Mouse (Mus musculus) hindbrain, embryonic 15.5 days (tissue): ENCODE measurements around the gene Dapk1. TPM values are rescaled to one million over a fixed set of nuclear protein-coding genes. Genes with fewer than 3 reads are reported as not detected.

Experiments used
- ATAC-seq: fragments of 200-750 bp; cut with Nextera tagmentation; 2 replicates; pipeline ENCODE4 v1.8.0; 2017; ENCODE audit warnings: low read depth, moderate number of reproducible peaks, moderate TSS enrichment; ENCODE audit not compliant: low FRiP score
- H3K27ac ChIP-seq: fragments of 300-500 bp; sonication (generic); replicated peaks from 2 replicates; pipeline ENCODE4 v1.5.1; 2015; ENCODE audit warnings: mild to moderate bottlenecking, inconsistent platforms
- H3K27me3 ChIP-seq: fragments of 300-500 bp; sonication (generic); 2 replicates; pipeline ENCODE4 v1.6.1; 2015; ENCODE audit warnings: control low read depth, inconsistent platforms
- H3K36me3 ChIP-seq: fragments of 300-500 bp; sonication (generic); 2 replicates; pipeline ENCODE4 v1.6.1; 2015; ENCODE audit warnings: control low read depth, inconsistent platforms
- H3K4me1 ChIP-seq: fragments of 300-500 bp; sonication (generic); replicated peaks from 2 replicates; pipeline ENCODE4 v1.6.1; 2015; ENCODE audit warnings: control low read depth, inconsistent platforms
- H3K4me2 ChIP-seq: fragments of 300-500 bp; sonication (generic); 2 replicates; pipeline ENCODE4 v1.6.1; 2015; ENCODE audit warnings: moderate library complexity, mild to moderate bottlenecking, inconsistent platforms
- H3K4me3 ChIP-seq: fragments of 300-500 bp; sonication (generic); 2 replicates; pipeline ENCODE4 v1.5.1; 2015; ENCODE audit warnings: mild to moderate bottlenecking, inconsistent platforms
- H3K9ac ChIP-seq: fragments of 300-500 bp; sonication (generic); 2 replicates; pipeline ENCODE4 v1.6.1; 2015; ENCODE audit warnings: inconsistent platforms
- H3K9me3 ChIP-seq: fragments of 300-500 bp; sonication (generic); 2 replicates; pipeline ENCODE4 v1.6.1; 2016; ENCODE audit warnings: control low read depth, inconsistent platforms
- WGBS: fragments of 180-500 bp; shearing (Covaris S2); methylation state at CpG from one replicate; pipeline ENCODE4 v1.1.7; 2015; 5-methylcytosine and 5-hydroxymethylcytosine counted together
- polyA plus RNA-seq: library from polyadenylated mRNA; unstranded; fragments of >200 nt; fragmentation: Nextera tagmentation; extraction: Ambion mirVana; gene quantifications from 2 replicates; pipeline ENCODE4 v1.2.1, GENCODE M21; 2015

Gene Dapk1
- polyA plus RNA-seq, 1 experiment from 2014 or later: 42.6 TPM

GRCm38 (mm10) chr13:60707541-60708468 is 106.1 kb downstream of the Dapk1 start:
- Histone ChIP-seq H3K4me1 (peaks cover 8% of the 10 kb centered on the region; the same call in 1 of the 2 replicates), H3K4me3 (no peak overlapping the region), H3K36me3 (no peaks in the 10 kb centered on the region), H3K27me3 (no peaks in the 10 kb centered on the region), H3K9me3 (no peaks in the 10 kb centered on the region), H3K4me2 (no peak overlapping the region), H3K27ac (peak overlapping the region; percentile 47), H3K9ac (no peak overlapping the region)
- WGBS: 53% methylated on average over 16 of the region's 16 CpGs
- ATAC-seq: peak; percentile 52; the same call in 1 of the 2 replicates

DNA sequence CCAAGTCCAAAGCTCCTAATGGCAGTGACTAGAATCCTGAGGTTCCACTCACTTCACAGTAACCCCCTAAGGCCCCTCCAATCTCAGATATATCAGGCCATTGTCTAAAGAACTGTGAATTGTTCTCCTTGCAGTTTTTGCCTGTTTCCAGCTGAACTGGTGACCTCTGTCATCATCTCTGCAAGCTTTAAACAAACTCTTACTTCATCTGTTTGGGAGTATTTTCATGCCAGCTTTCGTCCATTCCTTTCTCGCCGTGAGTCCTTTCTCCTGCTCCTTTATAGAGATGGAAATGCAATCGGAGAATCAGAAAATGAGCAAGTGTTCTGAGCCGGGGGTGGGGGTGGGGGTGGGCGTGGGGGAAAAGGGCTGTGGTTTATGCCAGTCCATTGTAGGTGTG is 107.4 kb downstream of the Dapk1 start:
- no peak overlapping the region for H3K9ac ChIP-seq
- H3K27ac ChIP-seq: no peak overlapping the region
- ATAC-seq: no peak
- no peak overlapping the region for H3K4me3 ChIP-seq
- no peaks in the 10 kb centered on the region for H3K36me3 ChIP-seq
- no peaks in the 10 kb centered on the region for H3K9me3 ChIP-seq
- no peak overlapping the region for H3K4me2 ChIP-seq
- H3K27me3 ChIP-seq: no peaks in the 10 kb centered on the region
- WGBS: 73% methylated on average over 6 of the region's 6 CpGs
- H3K4me1 ChIP-seq: peaks cover 8% of the 10 kb centered on the region; the same call in 1 of the 2 replicates

DNA sequence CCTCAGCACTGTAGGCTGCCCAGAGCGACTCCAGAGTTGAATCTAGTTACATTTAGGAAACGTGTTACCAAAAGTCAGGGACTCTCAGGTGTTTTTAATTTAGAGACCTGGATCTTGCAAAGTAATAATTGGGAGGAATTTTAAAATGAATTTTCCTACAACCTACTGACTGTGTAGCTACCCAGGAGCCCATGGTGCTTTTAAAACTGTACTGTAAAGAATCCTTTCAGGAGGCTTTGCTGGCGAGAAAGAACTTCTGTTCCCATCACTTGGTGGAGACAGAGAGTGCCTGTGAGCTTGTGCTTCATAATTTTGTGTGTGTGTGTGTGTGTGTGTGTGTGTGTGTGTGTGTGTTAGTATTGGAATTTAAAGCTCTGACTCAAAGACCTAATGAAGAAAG is 109.2 kb downstream of the Dapk1 start:
- ATAC-seq: no peak
- Histone ChIP-seq H3K36me3 (no peaks in the 10 kb centered on the region), H3K4me3 (no peak overlapping the region), H3K9me3 (no peaks in the 10 kb centered on the region), H3K27me3 (no peaks in the 10 kb centered on the region), H3K27ac (no peak overlapping the region), H3K4me1 (peaks cover 8% of the 10 kb centered on the region; the same call in 1 of the 2 replicates), H3K9ac (no peak overlapping the region), H3K4me2 (no peak overlapping the region)
- WGBS: 68% methylated on average over 3 of the region's 3 CpGs

DNA sequence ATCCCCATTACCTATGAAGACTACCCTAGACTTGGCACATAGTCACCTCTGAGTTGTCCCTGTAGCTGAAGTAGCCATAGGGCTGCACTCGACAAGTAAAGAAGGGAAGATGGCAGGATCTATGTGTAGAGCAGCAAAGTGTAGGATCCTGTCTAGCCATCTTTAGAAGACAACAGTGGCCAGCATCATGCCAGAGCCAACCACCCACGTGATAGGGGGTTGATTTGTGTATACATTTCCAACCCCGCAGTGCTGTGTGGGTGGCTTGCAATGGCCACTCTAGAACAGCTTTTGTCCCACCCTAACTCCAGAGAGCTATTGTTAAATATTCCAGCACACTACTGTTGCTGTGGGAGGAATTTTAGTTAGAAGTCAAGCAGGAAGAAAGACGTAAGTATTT is 111.8 kb downstream of the Dapk1 start:
- no peaks in the 10 kb centered on the region for H3K9me3 ChIP-seq
- H3K4me3 ChIP-seq: no peak overlapping the region
- H3K27ac ChIP-seq: no peak overlapping the region
- H3K4me1 ChIP-seq: 0 out of 2 replicates have a peak, but pooled peaks cover 3% of the 10 kb centered on the region
- no peaks in the 10 kb centered on the region for H3K27me3 ChIP-seq
- no peak overlapping the region for H3K9ac ChIP-seq
- 89% methylated on average over 4 of the region's 4 CpGs for WGBS
- peaks cover 13% of the 10 kb centered on the region for H3K36me3 ChIP-seq
- no peak overlapping the region for H3K4me2 ChIP-seq
- ATAC-seq: no peak

GRCm38 (mm10) chr13:60716107-60716506 is 114.4 kb downstream of the Dapk1 start:
- Histone ChIP-seq H3K4me3 (no peak overlapping the region), H3K9ac (no peak overlapping the region), H3K36me3 (peaks cover 30% of the 10 kb centered on the region), H3K9me3 (no peaks in the 10 kb centered on the region), H3K27ac (no peak overlapping the region), H3K4me1 (no peaks in the 10 kb centered on the region), H3K27me3 (no peaks in the 10 kb centered on the region), H3K4me2 (no peak overlapping the region)
- no peak for ATAC-seq
- WGBS: 70% methylated on average over 3 of the region's 3 CpGs

- Histone ChIP-seq H3K9me3 (no peaks in the 10 kb centered on the region), H3K4me1 (no peaks in the 10 kb centered on the region), H3K4me2 (no peak overlapping the region), H3K9ac (no peak overlapping the region), H3K36me3 (peaks cover 41% of the 10 kb centered on the region), H3K4me3 (no peak overlapping the region), H3K27ac (no peak overlapping the region), H3K27me3 (no peaks in the 10 kb centered on the region)
- WGBS: 65% methylated on average over 10 of the region's 10 CpGs
- no peak for ATAC-seq
Observed at GRCm38 (mm10) chr13:60717421-60717820, 115.7 kb downstream of the Dapk1 start.

- no peak for ATAC-seq
- 95% methylated on average over 10 of the region's 10 CpGs for WGBS
- Histone ChIP-seq H3K4me3 (no peak overlapping the region), H3K4me2 (no peak overlapping the region), H3K9ac (no peak overlapping the region), H3K9me3 (no peaks in the 10 kb centered on the region), H3K4me1 (no peaks in the 10 kb centered on the region), H3K27me3 (no peaks in the 10 kb centered on the region), H3K36me3 (peaks cover 57% of the 10 kb centered on the region), H3K27ac (no peak overlapping the region)
Observed at GRCm38 (mm10) chr13:60719581-60719980, 117.8 kb downstream of the Dapk1 start.

DNA sequence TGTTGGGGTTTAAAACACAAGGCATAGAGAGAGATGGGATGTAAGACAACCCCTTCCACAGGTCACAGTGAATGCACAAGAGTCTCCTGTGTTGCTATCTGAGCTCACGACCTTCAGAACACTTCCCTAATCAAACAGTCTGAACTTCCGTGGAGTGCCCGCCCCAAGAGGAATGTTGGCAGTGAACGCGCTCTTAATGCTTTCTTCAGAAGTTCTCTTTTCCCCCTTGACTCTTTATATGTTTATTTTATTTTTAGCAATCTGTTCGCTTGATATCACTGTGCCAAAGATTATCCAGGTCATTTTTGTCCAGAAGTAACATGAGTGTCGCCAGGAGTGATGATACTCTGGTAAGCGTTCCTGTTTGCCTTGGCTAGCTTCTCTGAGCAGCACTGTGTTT is 121.0 kb downstream of the Dapk1 start:
- Histone ChIP-seq H3K36me3 (peaks cover 77% of the 10 kb centered on the region), H3K4me3 (no peak overlapping the region), H3K27ac (no peak overlapping the region), H3K4me2 (no peak overlapping the region), H3K4me1 (no peaks in the 10 kb centered on the region), H3K9ac (no peak overlapping the region), H3K9me3 (no peaks in the 10 kb centered on the region), H3K27me3 (no peaks in the 10 kb centered on the region)
- ATAC-seq: no peak
- WGBS: 90% methylated on average over 8 of the region's 8 CpGs

DNA sequence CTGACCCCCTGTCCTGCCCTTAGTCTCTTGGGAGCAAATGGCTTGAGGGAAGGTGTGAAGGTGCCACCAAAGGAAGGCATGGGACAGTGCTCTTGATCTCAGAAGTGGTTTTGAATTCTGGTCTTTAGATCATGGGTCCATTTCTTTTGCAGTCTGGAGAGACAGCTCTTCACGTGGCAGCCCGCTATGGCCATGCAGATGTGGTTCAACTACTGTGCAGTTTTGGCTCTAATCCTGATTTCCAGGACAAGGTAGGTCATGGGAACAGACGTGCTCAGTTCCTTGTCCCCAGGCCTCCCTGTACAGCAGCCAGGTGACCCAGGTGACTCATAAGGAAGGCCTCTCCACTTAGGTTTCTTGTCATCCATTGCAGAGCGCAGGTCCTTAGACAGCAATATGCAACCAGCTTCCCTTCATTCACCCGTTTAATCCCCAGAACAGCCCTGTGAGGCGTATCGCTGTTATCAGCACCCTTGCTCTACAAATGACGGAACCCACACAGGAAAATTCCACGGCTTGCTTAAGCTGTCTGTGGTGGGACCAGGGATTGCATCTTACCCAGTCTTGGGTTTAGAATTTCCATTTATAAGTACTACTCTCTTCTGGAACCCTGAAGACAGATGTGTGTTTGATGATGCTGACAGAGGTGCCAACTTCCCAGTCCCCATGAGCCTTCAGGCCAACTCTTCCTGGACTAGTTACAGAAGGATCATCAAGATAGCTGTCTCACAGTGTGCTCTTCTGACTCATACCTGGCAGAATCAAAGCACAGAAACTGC is 126.7 kb downstream of the Dapk1 start:
- H3K36me3 ChIP-seq: peaks cover 68% of the 10 kb centered on the region
- ATAC-seq: no peak; the same call in 1 of the 2 replicates
- no peak overlapping the region for H3K27ac ChIP-seq
- no peak overlapping the region for H3K4me2 ChIP-seq
- no peaks in the 10 kb centered on the region for H3K27me3 ChIP-seq
- no peaks in the 10 kb centered on the region for H3K4me1 ChIP-seq
- H3K4me3 ChIP-seq: no peak overlapping the region
- no peaks in the 10 kb centered on the region for H3K9me3 ChIP-seq
- 96% methylated on average over 9 of the region's 9 CpGs for WGBS
- no peak overlapping the region for H3K9ac ChIP-seq

GRCm38 (mm10) chr13:60729055-60729402 is 127.3 kb downstream of the Dapk1 start:
- no peak for ATAC-seq
- no peak overlapping the region for H3K9ac ChIP-seq
- WGBS: 74% methylated on average over 3 of the region's 3 CpGs
- no peak overlapping the region for H3K4me2 ChIP-seq
- H3K4me1 ChIP-seq: no peaks in the 10 kb centered on the region
- H3K4me3 ChIP-seq: no peak overlapping the region
- H3K9me3 ChIP-seq: no peaks in the 10 kb centered on the region
- peaks cover 66% of the 10 kb centered on the region for H3K36me3 ChIP-seq
- no peaks in the 10 kb centered on the region for H3K27me3 ChIP-seq
- H3K27ac ChIP-seq: no peak overlapping the region

GRCm38 (mm10) chr13:60730587-60730986 is 128.8 kb downstream of the Dapk1 start:
- H3K36me3 ChIP-seq: peaks cover 65% of the 10 kb centered on the region

GRCm38 (mm10) chr13:60731001-60731400 is 129.3 kb downstream of the Dapk1 start:
- WGBS: 88% methylated on average over 3 of the region's 3 CpGs
- ATAC-seq: no peak
- peaks cover 61% of the 10 kb centered on the region for H3K36me3 ChIP-seq

More at GRCm38 (mm10) chr13:60730587-60730986, 128.8 kb downstream of the Dapk1 start:
- Histone ChIP-seq H3K9me3 (no peaks in the 10 kb centered on the region), H3K27me3 (no peaks in the 10 kb centered on the region), H3K9ac (no peak overlapping the region), H3K27ac (no peak overlapping the region), H3K4me3 (no peak overlapping the region), H3K4me2 (no peak overlapping the region), H3K4me1 (no peaks in the 10 kb centered on the region)
- 97% methylated on average over 7 of the region's 7 CpGs for WGBS
- ATAC-seq: no peak

More at GRCm38 (mm10) chr13:60731001-60731400, 129.3 kb downstream of the Dapk1 start:
- H3K27ac ChIP-seq: no peak overlapping the region
- no peak overlapping the region for H3K9ac ChIP-seq
- no peaks in the 10 kb centered on the region for H3K27me3 ChIP-seq
- H3K4me1 ChIP-seq: no peaks in the 10 kb centered on the region
- H3K4me3 ChIP-seq: no peak overlapping the region
- H3K9me3 ChIP-seq: no peaks in the 10 kb centered on the region
- H3K4me2 ChIP-seq: no peak overlapping the region
